In the genomic region with DNA sequence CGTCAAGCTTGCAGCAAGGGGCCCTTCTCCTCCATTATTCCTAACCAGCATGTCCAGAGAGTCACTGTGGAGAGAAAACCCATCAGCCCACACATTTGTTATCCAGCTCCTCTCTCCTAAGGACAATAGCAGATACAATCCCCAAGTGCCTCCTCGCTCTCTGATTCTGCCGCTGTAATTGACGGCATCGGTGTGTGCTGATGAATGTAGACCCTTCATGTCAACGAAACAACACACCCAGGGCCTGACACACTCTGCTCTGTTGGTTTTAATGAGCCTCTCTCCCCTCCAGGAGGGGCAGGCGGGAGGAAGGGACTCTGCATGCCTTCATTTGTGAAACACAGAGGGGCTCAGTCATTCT, we compare ENCODE assay signal across 9 mouse cellular contexts. TPM values are rescaled to one million over a fixed set of nuclear protein-coding genes. Genes with fewer than 3 reads are reported as not detected.
DNase-seq lines count a peak whose midpoint lies in the region; ATAC-seq lines count a peak whose summit lies in the region.
"Had no signal": no experiment of that assay in that cellular context is flagged by ENCODE, and none has a peak within 500 bp of the region (broad histone marks: within the 10 kb centered on the region; RNA-seq: fewer than 3 reads in every experiment).

No protein-coding gene starts in this region.

- peaks cover 21% of the 10 kb centered on the region for H3K4me1 ChIP-seq in embryonic facial prominence, embryonic 14.5 days (ENCODE audit: control insufficient read depth, insufficient read depth, low read length)
- peaks cover 30% of the 10 kb centered on the region for H3K4me1 ChIP-seq in hindbrain, embryonic 14.5 days (replicated peaks; ENCODE audit: control insufficient read depth, insufficient read depth, low read length)
- H3K4me1 ChIP-seq in midbrain, embryonic 15.5 days = peaks cover 33% of the 10 kb centered on the region
- H3K4me1 ChIP-seq: lung, embryonic 15.5 days had no signal

- intact Hi-C loops in left cerebral cortex, postnatal 36 days (cut with DNase I) = no loop called here

- peaks cover 7% of the 10 kb centered on the region; the same call in 1 of the 2 replicates for H3K9me3 ChIP-seq in embryonic facial prominence, embryonic 14.5 days (ENCODE audit: control insufficient read depth, low read length)
- peaks cover 5% of the 10 kb centered on the region; the same call in 1 of the 2 replicates for H3K9me3 ChIP-seq in hindbrain, embryonic 14.5 days (ENCODE audit: control insufficient read depth, low read length)
- no peaks in the 10 kb centered on the region for H3K9me3 ChIP-seq in midbrain, embryonic 15.5 days

- no peaks in the 10 kb centered on the region for H3K27me3 ChIP-seq in embryonic facial prominence, embryonic 14.5 days (replicated peaks; ENCODE audit: control insufficient read depth, insufficient read depth, low read length)
- no peaks in the 10 kb centered on the region for H3K27me3 ChIP-seq in hindbrain, embryonic 14.5 days (ENCODE audit: control insufficient read depth, insufficient read depth, low read length)
- no peaks in the 10 kb centered on the region for H3K27me3 ChIP-seq in midbrain, embryonic 15.5 days (replicated peaks)
- H3K27me3 ChIP-seq: lung, embryonic 15.5 days had no signal

- peak; percentile 57 for DNase-seq in embryo, embryonic 10.5 days (ENCODE audit: low spot score)
- peak; percentile 32 for DNase-seq in embryonic facial prominence, embryonic 14.5 days (ENCODE audit: low spot score)
- peak; percentile 33 for DNase-seq in hindbrain, embryonic 14.5 days (ENCODE audit: low spot score)
- no peak for DNase-seq in yolk sac, embryonic 10.5 days (ENCODE audit: low spot score)
- no peak for DNase-seq in left cerebral cortex, postnatal 36 days (ENCODE audit: low spot score in 2 of 2)
- no peak for DNase-seq in frontal cortex, postnatal 14 days (ENCODE audit: low spot score in 2 of 2)
- DNase-seq in kidney, adult 18-20 months = no peak

- peak overlapping the region; percentile 65; the same call in 1 of the 2 replicates for H3K27ac ChIP-seq in embryonic facial prominence, embryonic 14.5 days (replicated peaks; ENCODE audit: low read depth, low read length)
- H3K27ac ChIP-seq in hindbrain, embryonic 14.5 days = peak overlapping the region; percentile 68
- peak overlapping the region; percentile 71 for H3K27ac ChIP-seq in midbrain, embryonic 15.5 days
- H3K27ac ChIP-seq: lung, embryonic 15.5 days had no signal

- H3K9ac ChIP-seq in embryonic facial prominence, embryonic 14.5 days (ENCODE audit: low read depth, low read length) = no peak overlapping the region
- H3K9ac ChIP-seq in hindbrain, embryonic 14.5 days = no peak overlapping the region; the same call in 1 of the 2 replicates
- H3K9ac ChIP-seq in midbrain, embryonic 15.5 days = no peak overlapping the region
- H3K9ac ChIP-seq: lung, embryonic 15.5 days had no signal

- H3K4me2 ChIP-seq in embryonic facial prominence, embryonic 14.5 days (ENCODE audit: low read depth, low read length) = no peak overlapping the region
- H3K4me2 ChIP-seq in hindbrain, embryonic 14.5 days (replicated peaks) = no peak overlapping the region
- H3K4me2 ChIP-seq in midbrain, embryonic 15.5 days = no peak overlapping the region
- H3K4me2 ChIP-seq: lung, embryonic 15.5 days had no signal

- ATAC-seq in embryonic facial prominence, embryonic 14.5 days (ENCODE audit: low read depth) = peak; percentile 7; the same call in 1 of the 2 replicates
- peak; percentile 49 for ATAC-seq in hindbrain, embryonic 14.5 days (ENCODE audit: low FRiP score)
- peak; percentile 38; the same call in 1 of the 2 replicates for ATAC-seq in midbrain, embryonic 15.5 days (replicated peaks)

- peaks cover 17% of the 10 kb centered on the region for H3K36me3 ChIP-seq in embryonic facial prominence, embryonic 14.5 days (ENCODE audit: control insufficient read depth, insufficient read depth, low read length)
- H3K36me3 ChIP-seq in hindbrain, embryonic 14.5 days (replicated peaks; ENCODE audit: control insufficient read depth, insufficient read depth) = peaks cover 7% of the 10 kb centered on the region; the same call in 1 of the 2 replicates
- 0 out of 2 replicates have a peak, but pooled peaks cover 6% of the 10 kb centered on the region for H3K36me3 ChIP-seq in midbrain, embryonic 15.5 days (replicated peaks)

- no peak overlapping the region for H3K4me3 ChIP-seq in embryonic facial prominence, embryonic 14.5 days (ENCODE audit: low read depth, low read length)
- no peak overlapping the region for H3K4me3 ChIP-seq in hindbrain, embryonic 14.5 days (replicated peaks; ENCODE audit: low read length)
- H3K4me3 ChIP-seq in midbrain, embryonic 15.5 days = no peak overlapping the region
- H3K4me3 ChIP-seq: lung, embryonic 15.5 days had no signal

- WGBS in embryonic facial prominence, embryonic 14.5 days = 43% methylated on average over 7 of the region's 7 CpGs
- 17% methylated on average over 7 of the region's 7 CpGs for WGBS in hindbrain, embryonic 14.5 days
- 17% methylated on average over 7 of the region's 7 CpGs for WGBS in midbrain, embryonic 15.5 days

RNA-seq across cellular contexts. Expression of a gene that starts 27.8 kb away (rescaled TPM):
- polyA plus RNA-seq in embryonic facial prominence, embryonic 14.5 days (2014; fragmentation: Nextera tagmentation; extraction: Ambion mirVana) = 72.3 and 83.0 TPM in 2 replicates
- 63.8 and 68.2 TPM in 2 replicates for polyA plus RNA-seq in hindbrain, embryonic 14.5 days (2014; fragmentation: Nextera tagmentation; extraction: Ambion mirVana)
- polyA plus RNA-seq in midbrain, embryonic 15.5 days (2015; fragmentation: Nextera tagmentation; extraction: Ambion mirVana) = 62.5 and 66.3 TPM in 2 replicates
- 10 to 100 TPM; 29.5 to 31.3 TPM for total RNA-seq in left cerebral cortex, postnatal 36 days (2021)

Comparison
In these comparisons a context has a peak if more than half of its experiments do, and no peak if none do; other contexts are left out.
1. DNase-seq: peak in embryo, embryonic 10.5 days (single experiment), embryonic facial prominence, embryonic 14.5 days (single experiment) and hindbrain, embryonic 14.5 days (single experiment); none in yolk sac, embryonic 10.5 days (single experiment), left cerebral cortex, postnatal 36 days (0 of 2), frontal cortex, postnatal 14 days (0 of 2) and kidney, adult 18-20 months (single experiment).
2. Peak in every context shown above with its lines, with median percentiles within 50 percentile points of each other: ATAC-seq and H3K27ac ChIP-seq.